Mouse (Mus musculus) yolk sac, embryonic 10.5 days (tissue): ENCODE results near the gene Mrgprf.
A peak's percentile ranks its signal among the peaks of the same experiment; 100 is the strongest.

ENCODE experiments used
- DNase-seq: peaks from one replicate; pipeline ENCODE4 v3.0.0-alpha.2; 2017; ENCODE audit warnings: low spot score

Gene Mrgprf

DNA sequence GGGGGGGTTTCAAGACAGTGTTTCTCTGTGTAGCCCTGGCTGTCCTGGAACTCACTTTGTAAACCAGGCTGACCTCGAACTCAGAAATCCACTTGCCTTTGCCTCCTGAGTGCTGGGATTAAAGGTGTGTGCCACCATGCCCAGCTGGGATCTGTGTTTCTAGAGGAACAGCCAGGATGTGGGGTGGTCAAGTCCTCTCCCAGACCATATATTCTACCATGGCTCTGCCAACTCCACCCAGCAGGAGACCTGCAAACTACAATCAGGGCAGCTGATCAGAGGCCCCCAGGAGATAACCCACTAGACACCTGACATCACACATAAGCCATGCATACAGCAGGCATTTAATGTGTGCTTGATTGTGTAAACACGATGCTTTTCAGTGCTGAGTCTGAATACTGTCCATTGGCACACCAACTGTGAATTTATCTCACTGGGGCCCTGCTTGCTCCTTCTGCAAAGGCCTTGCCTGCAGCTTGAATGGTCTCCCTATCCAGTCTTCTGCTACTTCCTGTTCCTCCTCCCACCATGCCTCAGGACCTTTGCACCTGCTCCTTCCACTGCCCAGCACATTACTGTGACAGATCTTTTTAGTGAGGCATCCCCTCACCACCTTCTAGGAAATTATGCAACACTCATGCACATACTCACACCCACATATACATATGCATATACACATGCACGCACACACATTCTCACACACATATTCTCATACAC is 35.1 kb downstream of the Mrgprf start:
- DNase-seq, result no peak

DNA sequence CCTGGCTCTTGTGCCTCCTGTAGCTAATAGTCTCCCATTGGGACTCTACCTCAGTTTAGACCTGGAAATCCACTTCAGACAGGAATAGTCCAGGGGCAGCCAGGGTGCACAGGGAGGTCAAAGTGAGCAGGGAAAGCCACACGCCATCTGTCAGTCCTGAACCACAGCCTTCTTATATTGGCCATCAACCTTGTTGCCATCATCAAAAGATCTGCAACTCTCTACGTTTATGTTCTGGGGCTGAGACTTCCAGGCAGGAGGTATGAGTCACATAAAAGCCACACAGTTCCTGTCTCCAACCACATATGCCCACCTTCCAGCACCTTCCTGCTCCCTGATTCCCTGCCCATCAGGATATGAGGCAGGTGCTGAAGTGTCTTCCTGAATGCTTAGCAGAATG is 37.3 kb downstream of the Mrgprf start:
- no peak for DNase-seq

- DNase-seq, result peak; percentile 13
These were observed 39.7 kb downstream of the Mrgprf start for GRCm38 (mm10) chr7:145340248-145340904.
